10 mouse cellular contexts compared by ENCODE assay signal in the genomic region with DNA sequence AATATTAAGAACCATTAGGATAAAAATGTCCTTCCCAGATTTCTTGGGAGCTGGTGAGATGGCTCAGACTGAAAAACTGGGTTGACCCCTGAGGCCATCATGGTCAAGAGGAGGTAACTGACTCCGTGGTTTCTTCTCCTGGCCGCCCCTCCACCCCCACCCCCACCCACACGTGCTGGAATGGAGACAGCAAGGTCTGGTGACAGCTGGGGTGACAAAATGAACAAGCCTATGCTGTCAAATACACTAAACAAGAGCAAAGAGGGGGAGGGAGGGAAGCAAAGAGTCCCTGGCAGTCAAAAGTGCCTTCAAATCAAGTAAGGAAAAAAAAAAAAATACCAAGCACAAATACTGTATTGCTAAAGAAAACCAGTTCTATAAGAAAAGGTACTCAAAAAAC. TPM values are rescaled to one million over a fixed set of nuclear protein-coding genes. Genes with fewer than 3 reads are reported as not detected.
DNase-seq lines count a peak whose midpoint lies in the region; ATAC-seq lines count a peak whose summit lies in the region.
"Had no signal": no experiment of that assay in that cellular context is flagged by ENCODE, and none has a peak within 500 bp of the region (broad histone marks: within the 10 kb centered on the region; RNA-seq: fewer than 3 reads in every experiment).

No protein-coding gene starts in this region.

- peaks cover 33% of the 10 kb centered on the region for H3K36me3 ChIP-seq in erythroblast, embryonic 14.5 days (ENCODE audit: control insufficient read depth)
- H3K36me3 ChIP-seq in neural tube, embryonic 11.5 days (ENCODE audit: control insufficient read depth, insufficient read depth, low read length), result no peaks in the 10 kb centered on the region
- H3K36me3 ChIP-seq in liver, embryonic 13.5 days, result peaks cover 13% of the 10 kb centered on the region

- H3K4me2 ChIP-seq in neural tube, embryonic 11.5 days (ENCODE audit: low read depth), result peak overlapping the region; percentile 64
- H3K4me2 ChIP-seq in liver, embryonic 13.5 days, result peak overlapping the region; percentile 69

- no peak overlapping the region for H3K27ac ChIP-seq in neural tube, embryonic 11.5 days (ENCODE audit: low read depth, low read length)
- H3K27ac ChIP-seq in liver, embryonic 13.5 days, result no peak overlapping the region

- no peak for DNase-seq in neural tube, embryonic 11.5 days (ENCODE audit: low spot score)
- no peak for DNase-seq in neural tube, embryonic 10.5 days (ENCODE audit: extremely low spot score, low spot score)
- no peak for DNase-seq in liver, embryonic 13.5 days
- no peak for DNase-seq in retina, embryonic 14.5 days (ENCODE audit: low spot score)
- no peak for DNase-seq in adrenal gland, postnatal 14 days
- DNase-seq: adrenal gland, postnatal 25 days; lung, postnatal 4 days had no signal

- peaks cover 49% of the 10 kb centered on the region for H3K4me1 ChIP-seq in erythroblast, embryonic 14.5 days (ENCODE audit: control insufficient read depth)
- peaks cover 8% of the 10 kb centered on the region; the same call in 1 of the 2 replicates for H3K4me1 ChIP-seq in neural tube, embryonic 11.5 days (ENCODE audit: control insufficient read depth, insufficient read depth, low read length)
- peaks cover 48% of the 10 kb centered on the region for H3K4me1 ChIP-seq in liver, embryonic 13.5 days (replicated peaks)

- H3K4me3 ChIP-seq in erythroblast, embryonic 14.5 days (replicated peaks), result peak overlapping the region; percentile 100
- peak overlapping the region; percentile 98 for H3K4me3 ChIP-seq in neural tube, embryonic 11.5 days (ENCODE audit: low read depth, low read length)
- H3K4me3 ChIP-seq in liver, embryonic 13.5 days (replicated peaks), result peak overlapping the region; percentile 95

- H3K27me3 ChIP-seq in erythroblast, embryonic 14.5 days (ENCODE audit: control insufficient read depth), result no peaks in the 10 kb centered on the region
- no peaks in the 10 kb centered on the region for H3K27me3 ChIP-seq in neural tube, embryonic 11.5 days (ENCODE audit: control insufficient read depth, insufficient read depth, low read length)
- no peaks in the 10 kb centered on the region for H3K27me3 ChIP-seq in liver, embryonic 13.5 days

- H3K9me3 ChIP-seq in erythroblast, embryonic 14.5 days (ENCODE audit: control insufficient read depth, low read length), result no peaks in the 10 kb centered on the region
- no peaks in the 10 kb centered on the region for H3K9me3 ChIP-seq in neural tube, embryonic 11.5 days (ENCODE audit: control insufficient read depth, low read length)
- no peaks in the 10 kb centered on the region for H3K9me3 ChIP-seq in liver, embryonic 13.5 days (replicated peaks)

- WGBS in neural tube, embryonic 11.5 days, result 45% methylated on average over 3 of the region's 3 CpGs
- 14% methylated on average over 3 of the region's 3 CpGs for WGBS in liver, embryonic 13.5 days (ENCODE audit: insufficient replicate concordance)

- ATAC-seq in erythroblast, adult 5-6 weeks (replicated peaks; ENCODE audit: low FRiP score, poor library complexity, severe bottlenecking), result no peak
- ATAC-seq in neural tube, embryonic 11.5 days (ENCODE audit: insufficient read depth, low FRiP score, low TSS enrichment), result no peak
- ATAC-seq in liver, embryonic 13.5 days (ENCODE audit: low read depth), result no peak
- ATAC-seq in inflammation-experienced regulatory T-cells, adult 6 months, result no peak

- H3K9ac ChIP-seq in neural tube, embryonic 11.5 days (ENCODE audit: low read length), result no peak overlapping the region
- peak overlapping the region; percentile 98 for H3K9ac ChIP-seq in liver, embryonic 13.5 days

RNA-seq across cellular contexts. Expression of a gene that starts 2.1 kb away (rescaled TPM):
- 3.7 and 4.5 TPM in 2 replicates for polyA plus RNA-seq in erythroblast, embryonic 14.5 days (2012)
- 88.2 and 89.4 TPM in 2 replicates for total RNA-seq in erythroblast, adult 5-6 weeks (2015; ENCODE audit: low replicate concordance)
- total RNA-seq in erythroblast, adult 5-6 weeks (2017; ENCODE audit: low replicate concordance), result 104 and 120 TPM in 2 replicates
- 96.9 and 99.4 TPM in 2 replicates for polyA plus RNA-seq in neural tube, embryonic 11.5 days (2014; fragmentation: Nextera tagmentation; extraction: Ambion mirVana)
- 87.8 and 106 TPM in 2 replicates for polyA plus RNA-seq in liver, embryonic 13.5 days (2015; fragmentation: Nextera tagmentation; extraction: Ambion mirVana)
- total RNA-seq in adrenal gland, postnatal 14 days (2021), result 116 and 121 TPM in 2 replicates
- polyA plus RNA-seq in inflammation-experienced regulatory T-cells, adult 6 months (2017; shearing (Covaris generic)), result 100 to 1,000 TPM in 1 of 3 experiments, 10 to 100 TPM in 2; 96.8 to 117 (median 97.1) TPM

Comparison
In these comparisons a context has a peak if more than half of its experiments do, and no peak if none do; other contexts are left out.
1. RNA of a gene that starts 2.1 kb away (polyA plus RNA-seq): 96.8 to 117 TPM in inflammation-experienced regulatory T-cells, adult 6 months, 96.9 to 99.4 TPM in neural tube, embryonic 11.5 days and 87.8 to 106 TPM in liver, embryonic 13.5 days; 3.7 to 4.5 TPM in erythroblast, embryonic 14.5 days; every median in the first group is over 10 times any median in the second.
2. Peak in every context shown above with its lines, with median percentiles within 50 percentile points of each other: H3K4me3 ChIP-seq.